ENCODE assay signal across 35 mouse cellular contexts in the genomic region with DNA sequence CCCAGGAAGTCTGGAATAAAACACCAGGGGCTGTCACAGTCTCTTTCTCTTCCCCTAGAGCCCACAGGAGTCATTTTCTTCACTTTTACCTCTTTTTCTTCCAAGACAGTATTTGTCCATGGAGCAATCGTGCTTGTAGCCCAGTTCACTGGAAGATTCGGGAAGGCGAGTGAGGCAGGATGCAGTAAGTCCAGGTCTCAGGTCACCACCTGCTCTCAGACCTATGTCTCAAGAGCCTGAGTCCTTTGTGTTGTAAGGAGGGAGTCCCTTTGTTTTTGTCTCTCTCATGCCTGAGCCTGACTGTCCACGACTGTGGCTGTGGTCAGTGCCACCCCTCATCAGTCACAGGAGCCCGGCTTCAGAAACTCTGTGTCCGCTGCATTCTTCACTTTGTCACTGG.
"Had no signal": no experiment of that assay in that cellular context is flagged by ENCODE, and none has a peak within 500 bp of the region (broad histone marks: within the 10 kb centered on the region; RNA-seq: fewer than 3 reads in every experiment).

No protein-coding gene starts in this region.

- H3K36me3 ChIP-seq: heart, embryonic 10.5 days; heart, embryonic 12.5 days; heart, embryonic 13.5 days; heart, embryonic 15.5 days; hindbrain, embryonic 10.5 days; hindbrain, embryonic 12.5 days; hindbrain, embryonic 13.5 days; hindbrain, embryonic 15.5 days; intestine, embryonic 15.5 days; kidney, embryonic 15.5 days had no signal

- H3K9ac ChIP-seq: heart, embryonic 12.5 days; heart, embryonic 13.5 days; heart, embryonic 15.5 days; hindbrain, embryonic 12.5 days; hindbrain, embryonic 13.5 days; hindbrain, embryonic 14.5 days; hindbrain, embryonic 15.5 days; intestine, embryonic 15.5 days; kidney, embryonic 15.5 days had no signal

- H3K27me3 ChIP-seq: heart, embryonic 12.5 days; heart, embryonic 15.5 days; hindbrain, embryonic 12.5 days; hindbrain, embryonic 13.5 days; hindbrain, embryonic 15.5 days; intestine, embryonic 15.5 days; kidney, embryonic 15.5 days had no signal

- DNase-seq: heart, postnatal 10 days; heart, postnatal 14 days; heart, postnatal 36 days; heart, postnatal 4 days; kidney, adult 11 months; kidney, adult 18-20 months; kidney, adult 2 months; kidney, adult 8-10 months; kidney, adult 9 months; kidney, postnatal 10 days; kidney, postnatal 14 days; kidney, postnatal 25 days; kidney, postnatal 36 days; kidney, postnatal 4 days; layer of hippocampus, adult 9-11 months; layer of hippocampus, postnatal 36 days had no signal

- H3K4me1 ChIP-seq: heart, embryonic 12.5 days; heart, embryonic 13.5 days; heart, embryonic 15.5 days; hindbrain, embryonic 10.5 days; hindbrain, embryonic 12.5 days; hindbrain, embryonic 13.5 days; hindbrain, embryonic 15.5 days; intestine, embryonic 15.5 days; kidney, embryonic 15.5 days had no signal

- ATAC-seq: hindbrain, embryonic 16.5 days; hindbrain, postnatal 0 days; inflammation-experienced regulatory T-cells, adult 6 months; intestine, embryonic 15.5 days; intestine, embryonic 16.5 days; intestine, postnatal 0 days had no signal

- H3K27ac ChIP-seq: heart, embryonic 10.5 days; heart, embryonic 13.5 days; heart, embryonic 15.5 days; hindbrain, embryonic 10.5 days; hindbrain, embryonic 12.5 days; hindbrain, embryonic 13.5 days; hindbrain, embryonic 14.5 days; hindbrain, embryonic 15.5 days; hindbrain, postnatal 0 days; intestine, embryonic 15.5 days; kidney, embryonic 15.5 days; kidney, postnatal 0 days; layer of hippocampus, adult 2 months had no signal

- H3K9me3 ChIP-seq: heart, embryonic 10.5 days; heart, embryonic 12.5 days; heart, embryonic 13.5 days; heart, embryonic 15.5 days; hindbrain, embryonic 10.5 days; hindbrain, embryonic 12.5 days; hindbrain, embryonic 13.5 days; hindbrain, embryonic 15.5 days; intestine, embryonic 15.5 days; kidney, embryonic 15.5 days had no signal

- H3K4me3 ChIP-seq: heart, embryonic 10.5 days; heart, embryonic 12.5 days; heart, embryonic 13.5 days; heart, embryonic 15.5 days; hindbrain, embryonic 10.5 days; hindbrain, embryonic 12.5 days; hindbrain, embryonic 13.5 days; hindbrain, embryonic 15.5 days; intestine, embryonic 15.5 days; kidney, embryonic 15.5 days; layer of hippocampus, adult 2 months had no signal

- H3K4me2 ChIP-seq: heart, embryonic 11.5 days; heart, embryonic 12.5 days; heart, embryonic 13.5 days; heart, embryonic 15.5 days; hindbrain, embryonic 12.5 days; hindbrain, embryonic 13.5 days; hindbrain, embryonic 14.5 days; hindbrain, embryonic 15.5 days; intestine, embryonic 15.5 days; kidney, embryonic 15.5 days had no signal
